Mouse (Mus musculus) heart, embryonic 13.5 days (tissue): ENCODE measurements around the gene Bpifb2. TPM values are rescaled to one million over a fixed set of nuclear protein-coding genes. Genes with fewer than 3 reads are reported as not detected.

ENCODE experiments used
- ATAC-seq: fragments of 200-750 bp; cut with Nextera tagmentation; 2 replicates; pipeline ENCODE4 v1.8.0; 2017; ENCODE audit warnings: moderate TSS enrichment; ENCODE audit not compliant: insufficient number of reproducible peaks, low FRiP score, low TSS enrichment; ENCODE audit errors: extremely low read depth
- H3K27ac ChIP-seq: fragments of 300-500 bp; sonication (generic); replicated peaks from 2 replicates; pipeline ENCODE4 v1.5.1; 2015; ENCODE audit warnings: moderate library complexity, mild to moderate bottlenecking, inconsistent platforms
- H3K27me3 ChIP-seq: fragments of 300-500 bp; sonication (generic); replicated peaks from 2 replicates; pipeline ENCODE4 v1.6.1; 2015; ENCODE audit warnings: mild to moderate bottlenecking, inconsistent platforms
- H3K36me3 ChIP-seq: fragments of 300-500 bp; sonication (generic); 2 replicates; pipeline ENCODE4 v1.6.1; 2015; ENCODE audit warnings: mild to moderate bottlenecking, inconsistent platforms
- H3K4me1 ChIP-seq: fragments of 300-500 bp; sonication (generic); 2 replicates; pipeline ENCODE4 v1.6.1; 2015; ENCODE audit warnings: inconsistent platforms
- H3K4me2 ChIP-seq: fragments of 300-500 bp; sonication (generic); 2 replicates; pipeline ENCODE4 v1.6.1; 2015; ENCODE audit warnings: inconsistent platforms, mild to moderate bottlenecking, moderate library complexity
- H3K4me3 ChIP-seq: fragments of 300-500 bp; sonication (generic); 2 replicates; pipeline ENCODE4 v1.5.1; 2015; ENCODE audit warnings: moderate library complexity, mild to moderate bottlenecking, inconsistent platforms
- H3K9ac ChIP-seq: fragments of 300-500 bp; sonication (generic); 2 replicates; pipeline ENCODE4 v1.6.1; 2015; ENCODE audit warnings: inconsistent platforms, mild to moderate bottlenecking, moderate library complexity
- H3K9me3 ChIP-seq: fragments of 300-500 bp; sonication (generic); 2 replicates; pipeline ENCODE4 v1.6.1; 2016; ENCODE audit warnings: inconsistent platforms
- WGBS: fragments of 180-500 bp; shearing (Covaris S2); methylation state at CpG from one replicate; pipeline ENCODE4 v1.1.7; 2015; ENCODE audit warnings: mixed read lengths; 5-methylcytosine and 5-hydroxymethylcytosine counted together
- polyA plus RNA-seq: library from polyadenylated mRNA; unstranded; fragments of >200 nt; fragmentation: Nextera tagmentation; extraction: Ambion mirVana; gene quantifications from 2 replicates; pipeline ENCODE4 v1.2.1, GENCODE M21; 2015

Gene Bpifb2
- polyA plus RNA-seq, 1 experiment from 2014 or later = 0.11 TPM

DNA sequence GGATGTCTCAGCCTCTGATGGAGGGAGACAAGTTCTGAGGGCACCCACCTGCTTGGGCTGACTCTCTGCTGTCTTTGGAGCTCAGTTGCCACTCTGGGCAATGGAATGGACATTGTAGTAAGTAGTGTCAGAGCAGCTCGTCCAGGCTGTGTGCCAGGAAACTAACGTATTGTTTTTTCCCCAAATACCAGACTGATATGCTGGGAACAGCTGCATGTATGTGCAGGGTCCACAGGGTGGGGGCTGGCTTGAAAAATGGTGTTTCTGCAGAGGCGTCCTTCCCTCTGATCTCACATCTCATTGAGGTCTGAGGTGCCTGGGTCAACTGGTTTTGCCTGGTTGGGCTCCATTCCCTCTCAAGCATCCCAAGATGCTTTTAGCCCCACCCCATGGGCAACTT is 14.1 kb upstream of the Bpifb2 start:
- Histone ChIP-seq H3K4me2 (no peak overlapping the region), H3K9me3 (no peaks in the 10 kb centered on the region), H3K36me3 (no peaks in the 10 kb centered on the region), H3K9ac (no peak overlapping the region), H3K4me1 (peaks cover 8% of the 10 kb centered on the region; the same call in 1 of the 2 replicates), H3K27me3 (peaks cover 7% of the 10 kb centered on the region), H3K4me3 (no peak overlapping the region), H3K27ac (no peak overlapping the region)
- 32% methylated on average over 3 of the region's 3 CpGs for WGBS
- no peak for ATAC-seq

- Histone ChIP-seq H3K27me3 (no peaks in the 10 kb centered on the region; the same call in 1 of the 2 replicates), H3K4me1 (peaks cover 8% of the 10 kb centered on the region; the same call in 1 of the 2 replicates), H3K9ac (no peak overlapping the region), H3K4me3 (no peak overlapping the region), H3K4me2 (no peak overlapping the region), H3K9me3 (no peaks in the 10 kb centered on the region), H3K36me3 (no peaks in the 10 kb centered on the region), H3K27ac (no peak overlapping the region)
- WGBS = 66% methylated on average over 3 of the region's 3 CpGs
- ATAC-seq = no peak
Observed at GRCm38 (mm10) chr2:153861960-153862359, 12.9 kb upstream of the Bpifb2 start.

DNA sequence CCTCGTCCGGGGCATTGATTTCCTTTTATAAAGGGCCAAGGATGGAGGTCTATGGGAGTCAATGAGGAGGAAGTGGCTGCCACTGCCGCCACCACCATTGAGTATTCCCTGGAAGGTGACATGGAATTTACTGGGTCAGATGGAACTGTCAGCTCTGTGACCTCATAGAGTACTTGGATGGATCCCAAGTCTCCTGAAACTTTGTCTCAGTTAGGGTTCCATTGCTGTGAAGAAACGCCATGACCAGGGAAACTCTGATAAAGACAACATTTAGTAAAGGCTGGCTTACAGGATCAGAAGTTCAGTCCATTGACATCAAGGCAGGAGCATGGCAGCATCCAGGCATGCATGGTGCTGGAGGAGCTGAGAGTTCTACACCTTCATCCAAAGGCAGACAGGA is 3.9 kb upstream of the Bpifb2 start, which contains the start of gene Sun5:
Sun5 (minus strand) TSS at position 101 of the 400 bp plus-strand sequence.
- 72% methylated on average over 4 of the region's 4 CpGs for whole genome bisulfite sequencing
- no peaks in the 10 kb centered on the region for H3K27me3 ChIP-seq
- no peak within 1 kb of the TSS for H3K27ac ChIP-seq
- no peak within 1 kb of the TSS for H3K9ac ChIP-seq
- no peak within 1 kb of the TSS for H3K4me2 ChIP-seq
- H3K4me3 ChIP-seq = no peak within 1 kb of the TSS
- H3K36me3 ChIP-seq = no peaks in the 10 kb centered on the region
- no peak for ATAC-seq
- H3K9me3 ChIP-seq = no peaks in the 10 kb centered on the region
- no peaks in the 10 kb centered on the region for H3K4me1 ChIP-seq

GRCm38 (mm10) chr2:153899111-153899510 is 24.3 kb downstream of the Bpifb2 start:
- H3K9ac ChIP-seq = no peak overlapping the region
- H3K36me3 ChIP-seq = no peaks in the 10 kb centered on the region
- no peak overlapping the region for H3K4me3 ChIP-seq
- no peak overlapping the region for H3K4me2 ChIP-seq
- no peak for ATAC-seq
- H3K4me1 ChIP-seq = peaks cover 6% of the 10 kb centered on the region; the same call in 1 of the 2 replicates
- WGBS = 76% methylated on average over 5 of the region's 5 CpGs
- H3K27ac ChIP-seq = no peak overlapping the region
- H3K27me3 ChIP-seq = peaks cover 17% of the 10 kb centered on the region; the same call in 1 of the 2 replicates
- no peaks in the 10 kb centered on the region for H3K9me3 ChIP-seq

DNA sequence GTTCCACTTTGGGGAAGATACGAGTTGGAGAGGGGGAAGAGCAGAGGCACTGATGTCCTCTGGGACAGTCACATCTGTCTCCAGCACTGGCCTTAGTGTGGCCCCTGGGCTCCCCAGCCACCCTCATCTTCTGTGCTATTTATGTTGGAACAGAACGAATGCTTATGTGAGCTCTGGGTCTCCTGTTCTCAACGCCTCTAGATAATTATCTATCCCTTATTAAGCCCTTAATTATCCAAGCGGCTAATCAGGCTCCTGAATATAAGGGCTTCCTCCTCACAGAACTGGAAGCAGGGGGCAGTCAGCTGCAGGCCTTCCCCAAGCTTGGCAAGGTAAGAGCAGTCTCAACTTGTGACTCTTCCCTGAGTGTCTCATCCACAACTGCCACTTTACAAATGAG is 25.2 kb downstream of the Bpifb2 start, which contains the start of gene Bpifb6:
Bpifb6 (plus strand) TSS at position 301 of the 400 bp plus-strand sequence.
- Histone ChIP-seq H3K4me1 (peaks cover 4% of the 10 kb centered on the region; the same call in 1 of the 2 replicates), H3K9ac (no peak within 1 kb of the TSS), H3K9me3 (no peaks in the 10 kb centered on the region), H3K27me3 (peaks cover 15% of the 10 kb centered on the region; the same call in 1 of the 2 replicates), H3K36me3 (no peaks in the 10 kb centered on the region), H3K4me2 (no peak within 1 kb of the TSS), H3K4me3 (no peak within 1 kb of the TSS), H3K27ac (no peak within 1 kb of the TSS)
- 61% methylated on average over 4 of the region's 4 CpGs for WGBS
- ATAC-seq = no peak

- Histone ChIP-seq H3K9ac (no peak overlapping the region), H3K27me3 (peaks cover 12% of the 10 kb centered on the region), H3K4me2 (no peak overlapping the region), H3K4me3 (no peak overlapping the region), H3K36me3 (no peaks in the 10 kb centered on the region), H3K27ac (no peak overlapping the region), H3K4me1 (no peaks in the 10 kb centered on the region), H3K9me3 (no peaks in the 10 kb centered on the region)
- ATAC-seq = no peak
- WGBS = 62% methylated on average over 6 of the region's 6 CpGs
Observed at GRCm38 (mm10) chr2:153902726-153903125, 27.9 kb downstream of the Bpifb2 start.

DNA sequence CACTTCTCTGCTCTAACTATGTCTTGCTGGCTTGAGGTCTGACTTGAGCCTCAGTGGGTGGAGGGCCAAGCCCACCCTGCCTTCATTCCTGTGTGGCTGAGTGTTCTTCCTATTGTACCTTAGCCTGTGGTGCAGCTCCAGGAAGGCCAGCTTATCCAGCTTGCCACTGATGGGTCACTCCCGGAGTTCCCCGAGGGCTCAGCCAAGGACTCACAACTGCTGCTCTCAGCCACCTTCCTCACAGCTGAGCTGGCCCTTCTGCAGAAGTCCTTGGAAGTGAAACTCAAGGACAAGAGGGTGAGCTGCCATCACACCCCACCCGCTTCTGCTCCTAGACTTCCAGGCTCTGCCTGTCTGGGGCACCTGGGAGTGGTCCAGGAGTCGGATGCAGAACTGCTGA is 31.8 kb downstream of the Bpifb2 start:
- no peaks in the 10 kb centered on the region for H3K36me3 ChIP-seq
- peaks cover 8% of the 10 kb centered on the region; the same call in 1 of the 2 replicates for H3K27me3 ChIP-seq
- no peak overlapping the region for H3K4me3 ChIP-seq
- no peaks in the 10 kb centered on the region for H3K9me3 ChIP-seq
- H3K27ac ChIP-seq = no peak overlapping the region
- 64% methylated on average over 4 of the region's 4 CpGs for WGBS
- H3K4me2 ChIP-seq = no peak overlapping the region
- no peak overlapping the region for H3K9ac ChIP-seq
- ATAC-seq = no peak
- H3K4me1 ChIP-seq = no peaks in the 10 kb centered on the region

- H3K9ac ChIP-seq = no peak overlapping the region
- H3K4me2 ChIP-seq = no peak overlapping the region
- H3K4me3 ChIP-seq = no peak overlapping the region
- H3K27ac ChIP-seq = no peak overlapping the region
- H3K4me1 ChIP-seq = 0 out of 2 replicates have a peak, but pooled peaks cover 4% of the 10 kb centered on the region
- 53% methylated on average over 5 of the region's 5 CpGs for WGBS
- H3K36me3 ChIP-seq = no peaks in the 10 kb centered on the region
- no peaks in the 10 kb centered on the region for H3K9me3 ChIP-seq
- no peak for ATAC-seq
- 0 out of 2 replicates have a peak, but pooled peaks cover under 1% of the 10 kb centered on the region for H3K27me3 ChIP-seq
Observed at GRCm38 (mm10) chr2:153914151-153914550, 39.3 kb downstream of the Bpifb2 start.

DNA sequence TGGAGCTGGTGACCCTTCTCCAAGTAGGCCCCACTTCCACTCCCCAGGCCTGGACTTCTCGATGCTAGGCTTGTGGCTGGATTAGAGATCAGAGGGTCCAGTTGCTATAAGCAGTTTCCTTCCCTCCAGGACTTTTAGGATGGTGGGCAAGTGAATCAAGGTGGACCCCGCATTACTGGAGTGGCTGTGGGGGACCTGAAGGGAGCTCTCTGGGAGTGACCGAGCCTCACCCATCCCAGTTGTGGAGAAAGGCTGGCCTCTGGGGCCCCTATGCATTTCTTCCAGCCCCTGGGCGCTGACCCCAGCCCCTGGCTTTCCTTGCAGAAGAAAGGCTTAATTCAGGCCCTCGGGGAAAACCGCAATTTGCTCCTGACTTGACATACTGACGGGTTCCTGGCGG is 43.1 kb downstream of the Bpifb2 start, which contains the start of gene Bpifb3:
Bpifb3 (plus strand) TSS at position 301 of the 400 bp plus-strand sequence.
- H3K9me3 ChIP-seq = no peaks in the 10 kb centered on the region
- H3K4me2 ChIP-seq = no peak within 1 kb of the TSS
- H3K27ac ChIP-seq = no peak within 1 kb of the TSS
- 0 out of 2 replicates have a peak, but pooled peaks cover 4% of the 10 kb centered on the region for H3K4me1 ChIP-seq
- peaks cover 13% of the 10 kb centered on the region; the same call in 1 of the 2 replicates for H3K27me3 ChIP-seq
- no peak within 1 kb of the TSS for H3K9ac ChIP-seq
- no peaks in the 10 kb centered on the region for H3K36me3 ChIP-seq
- H3K4me3 ChIP-seq = no peak within 1 kb of the TSS
- no peak for ATAC-seq
- 74% methylated on average over 8 of the region's 8 CpGs for WGBS

DNA sequence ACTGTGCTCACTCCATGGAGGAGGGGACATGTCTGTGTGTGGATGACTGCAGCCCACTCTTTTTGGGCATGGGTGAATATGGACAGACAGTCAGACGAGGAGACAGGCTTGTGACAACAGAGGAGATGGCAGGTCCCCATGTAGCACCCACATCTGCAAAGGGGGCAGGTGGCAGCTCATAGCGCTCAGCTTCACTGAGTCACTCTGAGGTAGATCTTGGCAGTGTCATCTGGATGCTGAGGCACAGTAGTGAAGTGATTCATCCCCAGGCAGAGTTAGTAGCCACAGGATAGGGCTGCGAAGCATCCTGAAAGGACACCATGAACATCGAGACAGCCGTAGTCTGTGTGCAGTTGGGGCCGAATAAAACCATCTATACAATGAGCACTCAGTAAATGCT is 46.4 kb downstream of the Bpifb2 start:
- Histone ChIP-seq H3K4me3 (no peak overlapping the region), H3K4me1 (no peaks in the 10 kb centered on the region), H3K9ac (no peak overlapping the region), H3K4me2 (no peak overlapping the region), H3K36me3 (no peaks in the 10 kb centered on the region), H3K27ac (no peak overlapping the region), H3K27me3 (peaks cover 13% of the 10 kb centered on the region; the same call in 1 of the 2 replicates), H3K9me3 (no peaks in the 10 kb centered on the region)
- WGBS = 83% methylated on average over 6 of the region's 6 CpGs
- ATAC-seq = no peak

DNA sequence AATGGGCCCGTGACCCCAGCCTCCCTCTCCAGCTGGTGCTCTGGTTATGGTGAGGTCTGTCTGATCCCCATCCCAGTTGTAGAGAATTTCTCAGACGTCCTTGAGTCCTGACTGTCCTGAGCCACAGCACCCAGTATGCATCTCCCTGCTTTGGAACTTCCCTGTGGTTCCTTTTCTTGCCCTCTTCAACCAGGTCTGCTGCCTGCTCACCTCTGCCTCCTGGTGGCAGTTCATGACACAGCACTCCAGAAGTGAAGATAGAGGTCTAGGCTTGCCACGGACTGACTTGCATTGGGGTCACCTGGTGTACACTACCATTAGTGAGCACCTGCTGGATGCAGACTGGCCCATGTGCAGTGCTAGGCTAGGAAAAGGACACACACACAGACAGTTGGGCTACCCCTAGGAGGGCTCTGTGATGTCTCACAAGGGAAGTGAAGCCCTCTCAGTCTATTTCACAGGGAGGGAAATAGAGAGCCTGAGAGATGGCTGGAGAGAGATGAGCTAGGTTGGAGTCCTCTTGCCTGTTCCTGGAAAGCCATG is 55.1 kb downstream of the Bpifb2 start:
- H3K9ac ChIP-seq = no peak overlapping the region
- H3K27me3 ChIP-seq = no peaks in the 10 kb centered on the region
- 37% methylated on average over 3 of the region's 3 CpGs for WGBS
- H3K4me1 ChIP-seq = no peaks in the 10 kb centered on the region
- no peaks in the 10 kb centered on the region for H3K9me3 ChIP-seq
- ATAC-seq = peak; percentile 31; the same call in 1 of the 2 replicates
- no peak overlapping the region for H3K4me3 ChIP-seq
- H3K27ac ChIP-seq = no peak overlapping the region
- no peak overlapping the region for H3K4me2 ChIP-seq
- H3K36me3 ChIP-seq = no peaks in the 10 kb centered on the region

- Histone ChIP-seq H3K4me2 (no peak overlapping the region), H3K27me3 (no peaks in the 10 kb centered on the region), H3K27ac (no peak overlapping the region), H3K4me3 (no peak overlapping the region), H3K36me3 (no peaks in the 10 kb centered on the region), H3K9ac (no peak overlapping the region), H3K4me1 (no peaks in the 10 kb centered on the region), H3K9me3 (no peaks in the 10 kb centered on the region)
- no peak for ATAC-seq
- WGBS = 75% methylated on average over 6 of the region's 6 CpGs
Observed at GRCm38 (mm10) chr2:153931125-153931524, 56.3 kb downstream of the Bpifb2 start.
